Mouse (Mus musculus) heart, adult 11 months (tissue): ENCODE results near the gene Papola.

ENCODE experiments used
- DNase-seq: peaks from one replicate; pipeline ENCODE4 v3.0.0; 2022

Papola gene

DNA sequence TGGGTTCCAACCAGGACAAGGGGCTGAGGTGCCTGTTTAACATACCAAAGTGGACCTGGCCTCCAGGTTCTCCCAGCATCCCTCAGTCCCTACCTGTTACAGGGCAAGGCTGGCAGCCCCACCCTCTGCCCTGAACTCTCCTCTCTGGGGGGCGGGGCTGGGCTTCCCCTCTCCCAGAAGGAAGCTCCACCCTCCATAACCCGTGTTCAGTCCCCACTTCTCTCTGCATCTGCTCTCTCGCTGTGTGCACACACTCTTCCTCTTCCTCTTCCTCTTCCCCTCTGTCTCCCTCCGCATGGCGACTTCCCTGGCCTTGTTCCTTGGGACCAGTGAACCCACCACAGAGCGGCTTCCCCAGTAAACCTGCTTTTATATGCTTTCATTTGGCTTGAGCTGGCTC, 84.7 kb downstream of the Papola start:
- no peak for DNase-seq

GRCm38 (mm10) chr12:105869696-105870095, 85.2 kb downstream of the Papola start:
- DNase-seq = no peak

GRCm38 (mm10) chr12:105873283-105873682, 88.8 kb downstream of the Papola start:
- no peak for DNase-seq

- DNase-seq = no peak
These were observed 90.6 kb downstream of the Papola start for GRCm38 (mm10) chr12:105875112-105875511.

DNA sequence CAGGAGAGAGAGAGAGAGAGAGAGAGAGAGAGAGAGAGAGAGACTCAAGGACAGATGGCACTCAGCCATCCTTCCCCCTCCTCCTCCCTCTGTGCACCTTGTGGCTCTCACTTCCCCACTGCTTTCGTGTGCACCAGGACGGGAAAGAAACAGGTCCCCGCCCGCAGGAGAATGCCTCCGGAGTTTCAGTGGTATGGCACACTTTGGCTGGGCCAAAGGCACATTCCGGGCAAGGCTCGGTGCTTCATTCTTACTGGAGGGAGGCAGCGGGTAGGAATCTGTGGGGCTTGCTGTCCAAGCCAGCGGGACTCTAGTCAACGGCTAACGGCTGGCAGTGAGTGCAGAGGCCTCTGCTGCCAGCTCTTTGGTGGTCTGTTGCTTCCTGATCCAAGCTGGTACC, 92.0 kb downstream of the Papola start:
- no peak for DNase-seq

DNA sequence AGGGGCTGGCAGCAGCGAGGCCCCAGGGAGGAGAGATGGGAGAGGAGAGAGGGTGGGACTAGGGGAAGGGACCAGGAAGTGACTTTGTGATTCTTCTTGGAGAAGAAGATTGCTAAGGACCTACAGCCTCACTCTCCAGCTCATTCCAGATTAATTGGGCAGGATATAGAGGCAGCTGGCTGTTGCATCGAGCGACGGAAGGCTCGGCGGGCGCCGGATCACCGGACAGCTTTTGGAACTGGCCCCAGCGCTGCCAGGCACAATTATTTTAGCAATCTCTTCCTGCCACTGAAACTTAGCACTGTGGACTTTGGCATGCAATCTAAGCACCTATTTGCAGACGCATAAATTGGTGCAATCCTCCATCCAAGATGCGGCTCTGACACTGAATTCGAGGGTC, 92.4 kb downstream of the Papola start:
- DNase-seq = no peak

DNA sequence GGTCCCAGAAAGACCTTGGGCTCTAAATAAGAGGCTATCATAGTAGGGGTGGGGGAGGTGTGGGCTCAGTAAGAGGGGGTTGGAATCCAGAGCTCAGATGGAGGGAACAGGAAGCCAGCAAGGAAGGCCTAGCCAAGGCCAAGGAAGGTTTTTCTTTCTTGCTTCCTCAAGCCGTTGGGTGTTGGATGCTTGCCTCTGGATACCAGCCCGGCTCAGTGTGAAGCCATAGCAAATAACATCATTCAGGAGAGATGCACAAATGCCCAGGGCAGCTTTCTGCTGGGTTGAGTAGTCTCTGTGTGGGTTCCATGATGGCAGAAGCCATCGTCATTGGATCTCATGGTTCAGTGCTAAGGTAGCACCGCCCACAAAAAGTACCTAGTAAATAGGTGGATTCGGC, 94.3 kb downstream of the Papola start:
- DNase-seq = no peak

DNA sequence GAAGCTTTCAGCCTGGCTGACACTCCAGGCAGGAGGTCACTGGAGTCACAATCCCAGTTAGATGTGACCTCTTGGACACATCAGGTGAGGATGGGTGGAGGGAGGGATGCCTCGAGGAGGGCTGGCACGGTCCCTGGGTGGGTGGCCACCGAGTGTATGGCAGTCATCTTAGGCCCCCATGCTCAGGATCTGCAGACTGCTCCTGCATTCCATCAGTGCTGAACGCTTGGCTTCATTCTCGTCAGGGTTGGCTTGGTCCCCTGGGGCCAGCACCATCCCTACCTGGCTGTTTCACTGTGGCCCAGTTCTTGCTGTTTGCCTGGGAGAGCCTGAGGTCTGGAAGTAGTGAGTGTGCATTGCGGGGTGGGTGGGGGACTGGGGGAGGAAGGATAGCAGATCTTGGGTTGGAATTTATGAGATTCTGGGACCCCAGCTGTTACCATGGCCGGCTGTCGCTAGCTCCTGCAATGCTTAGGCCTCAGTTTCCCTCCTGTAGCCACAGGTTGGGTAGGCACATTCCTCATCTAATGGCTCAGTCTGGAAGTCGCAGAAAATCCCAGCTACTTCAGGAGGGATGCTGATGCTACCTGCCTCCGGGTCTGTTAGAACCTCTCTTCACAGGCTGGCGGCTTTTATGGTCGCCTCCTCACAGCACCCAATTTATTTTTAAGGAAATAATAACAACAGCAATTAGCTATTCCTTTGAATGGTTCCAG, 99.5 kb downstream of the Papola start:
- DNase-seq = no peak

DNA sequence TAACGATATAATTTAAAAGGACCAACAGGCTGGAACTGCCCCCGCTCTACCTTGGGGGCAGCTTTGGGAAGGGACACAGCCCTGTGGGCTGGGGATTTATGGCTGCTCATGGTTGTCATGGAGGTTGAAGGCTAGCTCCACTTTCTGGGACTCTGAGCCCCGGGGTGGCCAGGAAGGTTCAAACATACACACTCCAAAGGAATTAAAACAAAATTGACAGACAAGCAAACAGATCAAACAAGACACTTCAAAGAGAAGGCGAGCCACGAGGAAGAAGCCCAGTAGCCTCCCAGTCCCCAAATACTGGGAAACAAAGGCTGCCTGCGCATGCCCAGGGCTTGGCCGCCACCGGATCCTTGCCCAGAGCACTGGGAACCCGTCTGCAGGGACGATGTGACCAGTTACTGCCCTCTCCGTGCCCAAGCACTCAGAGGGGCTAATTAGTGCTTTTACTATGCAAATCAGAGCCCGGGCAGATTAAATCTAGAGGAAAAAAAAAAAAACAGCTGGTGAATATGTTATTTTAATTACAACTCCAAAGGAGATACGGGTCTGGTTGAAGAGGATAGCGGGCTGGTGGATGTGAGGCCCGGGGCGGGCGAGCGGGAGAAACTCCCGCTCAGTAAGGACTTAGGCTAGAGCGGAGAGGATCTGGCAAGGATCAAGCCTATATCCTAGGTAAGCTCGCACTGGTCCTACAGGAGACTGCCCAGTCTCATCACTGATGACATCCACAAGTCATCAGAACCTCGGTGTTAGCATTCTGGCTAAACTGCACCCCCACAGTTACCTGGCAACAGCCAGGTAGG, 100.2 kb downstream of the Papola start:
- DNase-seq = no peak
